Mouse (Mus musculus): ENCODE data around the gene Rfx8. TPM values are rescaled to one million over a fixed set of nuclear protein-coding genes. Genes with fewer than 3 reads are reported as not detected.
A peak's percentile ranks its signal among the peaks of the same experiment; 100 is the strongest.

Rfx8 gene
- total and polyA plus RNA-seq, 3 experiments: not detected

- H3K27ac ChIP-seq (ENCODE audit: insufficient read depth, low read depth): no peak overlapping the region
- no peak overlapping the region for H3K4me3 ChIP-seq (replicated peaks in 1 of 3; ENCODE audit: low read depth in 2 of 3, low read length in 2 of 3, poor library complexity in 1 of 3)
- no peak for DNase-seq (ENCODE audit: extremely low read depth)
- H3K4me2 ChIP-seq (ENCODE audit: insufficient read depth, low read depth, poor library complexity, severe bottlenecking): no peak overlapping the region
- no peak for TF ChIP-seq TCF12 (IDR thresholded peaks at IDR 0.05; ENCODE audit: low read depth, low read length)
- no peak overlapping the region for H3K9ac ChIP-seq (ENCODE audit: insufficient read depth, low read depth)
- in situ Hi-C loops (cut with MboI; ENCODE audit: low pct_ligation_motif_present, low pct_unique_long_range_greater_than_20kb, low sequenced_read_pairs) (no loop called here), dilution Hi-C loops (cut with MboI; ENCODE audit: extremely low pct_ligation_motif_present, extremely low pct_unique_long_range_greater_than_20kb, low sequenced_read_pairs) (no loop called here)
- H3K79me2 ChIP-seq (replicated peaks; ENCODE audit: control insufficient read depth, extremely low read depth, insufficient read depth, poor library complexity, severe bottlenecking): no peaks in the 10 kb centered on the region
- no peaks in the 10 kb centered on the region for H3K27me3 ChIP-seq (replicated peaks)
- peaks cover 12% of the 10 kb centered on the region for H3K9me3 ChIP-seq (replicated peaks; ENCODE audit: low read length)
- peaks cover 7 to 42% of the 10 kb centered on the region in 2 experiments for H3K4me1 ChIP-seq (ENCODE audit: control insufficient read depth in 1 of 2, insufficient read depth in 2 of 2)
- H3K36me3 ChIP-seq (replicated peaks in 1 of 2; ENCODE audit: control insufficient read depth in 1 of 2, insufficient read depth in 1 of 2, low read length in 1 of 2): no peaks in the 10 kb centered on the region
These were observed 70.2 kb downstream of the Rfx8 start for GRCm38 (mm10) chr1:39650435-39651240.

GRCm38 (mm10) chr1:39649691-39650434 is 70.9 kb downstream of the Rfx8 start:
- Histone ChIP-seq H3K79me2 (replicated peaks; ENCODE audit: control insufficient read depth, extremely low read depth, insufficient read depth, poor library complexity, severe bottlenecking) (no peaks in the 10 kb centered on the region), H3K9me3 (replicated peaks; ENCODE audit: low read length) (peaks cover 12% of the 10 kb centered on the region), H3K4me1 (ENCODE audit: control insufficient read depth in 1 of 2, insufficient read depth in 2 of 2) (peaks cover 10 to 49% of the 10 kb centered on the region in 2 experiments), H3K27me3 (replicated peaks) (no peaks in the 10 kb centered on the region), H3K9ac (ENCODE audit: insufficient read depth, low read depth) (no peak overlapping the region), H3K36me3 (replicated peaks in 1 of 2; ENCODE audit: control insufficient read depth in 1 of 2, insufficient read depth in 1 of 2, low read length in 1 of 2) (no peaks in the 10 kb centered on the region), H3K4me3 (replicated peaks in 1 of 3; ENCODE audit: low read depth in 2 of 3, low read length in 2 of 3, poor library complexity in 1 of 3) (no peak overlapping the region), H3K4me2 (ENCODE audit: insufficient read depth, low read depth, poor library complexity, severe bottlenecking) (no peak overlapping the region), H3K27ac (ENCODE audit: insufficient read depth, low read depth) (no peak overlapping the region)
- dilution Hi-C loops (cut with MboI; ENCODE audit: extremely low pct_ligation_motif_present, extremely low pct_unique_long_range_greater_than_20kb, low sequenced_read_pairs): no loop called here
- in situ Hi-C loops (cut with MboI; ENCODE audit: low pct_ligation_motif_present, low pct_unique_long_range_greater_than_20kb, low sequenced_read_pairs): no loop called here
- no peak for TF ChIP-seq CTCF (conservative IDR thresholded peaks at IDR 0.05 in 1 of 2, IDR thresholded peaks at IDR 0.05 in 1 of 2; ENCODE audit: low read depth in 2 of 2, low read length in 2 of 2)
- TF ChIP-seq MAZ (IDR thresholded peaks at IDR 0.05; ENCODE audit: low read depth, low read length): no peak
- no peak for TF ChIP-seq KAT2A (IDR thresholded peaks at IDR 0.05; ENCODE audit: insufficient replicate concordance, low read length)
- DNase-seq (ENCODE audit: extremely low read depth): no peak

GRCm38 (mm10) chr1:39648584-39648983 is 72.2 kb downstream of the Rfx8 start:
- DNase-seq (ENCODE audit: extremely low read depth): peak; percentile 69
- dilution Hi-C loops (cut with MboI; ENCODE audit: extremely low pct_ligation_motif_present, extremely low pct_unique_long_range_greater_than_20kb, low sequenced_read_pairs): no loop called here
- H3K4me1 ChIP-seq (ENCODE audit: control insufficient read depth in 1 of 2, insufficient read depth in 2 of 2): peaks cover 10 to 51% of the 10 kb centered on the region in 2 experiments
- in situ Hi-C loops (cut with MboI; ENCODE audit: low pct_ligation_motif_present, low pct_unique_long_range_greater_than_20kb, low sequenced_read_pairs): no loop called here
- H3K4me2 ChIP-seq (ENCODE audit: insufficient read depth, low read depth, poor library complexity, severe bottlenecking): peak overlapping the region; percentile 47
- no peak overlapping the region for H3K4me3 ChIP-seq (replicated peaks in 1 of 3; ENCODE audit: low read depth in 2 of 3, low read length in 2 of 3, poor library complexity in 1 of 3)
- H3K9me3 ChIP-seq (replicated peaks; ENCODE audit: low read length): peaks cover 12% of the 10 kb centered on the region
- H3K9ac ChIP-seq (ENCODE audit: insufficient read depth, low read depth): no peak overlapping the region
- H3K79me2 ChIP-seq (replicated peaks; ENCODE audit: control insufficient read depth, extremely low read depth, insufficient read depth, poor library complexity, severe bottlenecking): no peaks in the 10 kb centered on the region
- H3K36me3 ChIP-seq (replicated peaks in 1 of 2; ENCODE audit: control insufficient read depth in 1 of 2, insufficient read depth in 1 of 2, low read length in 1 of 2): no peaks in the 10 kb centered on the region
- no peak overlapping the region for H3K27ac ChIP-seq (ENCODE audit: insufficient read depth, low read depth)
- H3K27me3 ChIP-seq (replicated peaks): peaks cover 3% of the 10 kb centered on the region
- 0 out of 2 replicates have a peak, but pooled peaks have one; percentile 56 for TF ChIP-seq E2F4 (IDR thresholded peaks at IDR 0.05; ENCODE audit: insufficient replicate concordance, low read depth, low read length)
- peak; percentile 96 for TF ChIP-seq IRF4 (IDR thresholded peaks at IDR 0.05; ENCODE audit: low read depth, low read length)
- TF ChIP-seq JUN (IDR thresholded peaks at IDR 0.05; ENCODE audit: insufficient read depth, low read depth, low read length): peak; percentile 99
- TF ChIP-seq TBP (conservative IDR thresholded peaks at IDR 0.05; ENCODE audit: low read depth, low read length): no peak
- TF ChIP-seq CHD1 (IDR thresholded peaks at IDR 0.05; ENCODE audit: low read depth, low read length): no peak
- no peak for TF ChIP-seq ELF1 (IDR thresholded peaks at IDR 0.05; ENCODE audit: low read depth, low read length)
- peak; percentile 96 for TF ChIP-seq JUND (conservative IDR thresholded peaks at IDR 0.05; ENCODE audit: low read depth, low read length)
- peak; percentile 61 for TF ChIP-seq SIN3A (IDR thresholded peaks at IDR 0.05; ENCODE audit: low read length)
- TF ChIP-seq MEF2A (IDR thresholded peaks at IDR 0.05; ENCODE audit: borderline replicate concordance, low read depth, low read length): peak; percentile 99
- TF ChIP-seq RCOR1 (conservative IDR thresholded peaks at IDR 0.05; ENCODE audit: low read depth, low read length): peak; percentile 65; the same call in 1 of the 2 replicates
- peak; percentile 80 for TF ChIP-seq MAFK (IDR thresholded peaks at IDR 0.05; ENCODE audit: insufficient replicate concordance, low read length)
- no peak for TF ChIP-seq POLR2A (IDR thresholded peaks at IDR 0.05; ENCODE audit: low read depth, low read length)
- no peak; the same call in 1 of the 2 replicates for TF ChIP-seq HCFC1 (IDR thresholded peaks at IDR 0.05; ENCODE audit: low read depth, low read length)
- peak; percentile 50; the same call in 1 of the 2 replicates for TF ChIP-seq CHD2 (IDR thresholded peaks at IDR 0.05; ENCODE audit: low read length)
- peak; percentile 85 for TF ChIP-seq TCF12 (IDR thresholded peaks at IDR 0.05; ENCODE audit: low read depth, low read length)
- TF ChIP-seq EP300 (IDR thresholded peaks at IDR 0.05; ENCODE audit: low read length): peak; percentile 98
- peak; percentile 78 for TF ChIP-seq BHLHE40 (IDR thresholded peaks at IDR 0.05; ENCODE audit: low read depth, low read length)
- peak; percentile 86 for TF ChIP-seq ETS1 (conservative IDR thresholded peaks at IDR 0.05; ENCODE audit: low read depth, low read length)
